In the genomic region with DNA sequence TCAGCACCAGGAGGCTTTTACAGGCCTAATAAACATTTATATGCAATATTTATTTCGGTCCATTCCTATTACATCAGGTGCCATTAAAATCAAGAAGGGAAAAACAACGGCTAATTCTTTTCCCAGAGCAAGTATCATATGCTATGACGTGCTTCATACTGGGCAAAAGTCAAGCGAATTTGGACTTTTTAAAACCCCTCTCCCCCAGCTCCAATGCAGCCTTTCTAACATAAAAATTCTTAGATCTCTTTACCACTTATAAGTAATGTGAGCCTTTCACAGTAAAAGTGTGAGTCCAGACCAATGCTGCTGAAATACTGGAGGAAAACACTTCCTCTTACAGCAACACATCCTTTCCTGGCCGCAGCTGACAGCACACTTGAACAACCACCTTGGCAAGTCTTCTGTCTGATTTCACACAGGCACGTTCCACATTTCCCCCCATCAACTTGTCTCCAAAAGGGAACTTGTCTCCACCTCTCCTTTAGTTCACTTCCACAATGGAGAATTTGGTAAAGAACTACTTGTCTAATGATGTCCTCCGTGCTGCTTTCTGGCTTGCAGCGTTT, we compare ENCODE assay signal across 25 mouse cellular contexts. TPM values are rescaled to one million over a fixed set of nuclear protein-coding genes. Genes with fewer than 3 reads are reported as not detected.
DNase-seq lines count a peak whose midpoint lies in the region; ATAC-seq lines count a peak whose summit lies in the region.
"Had no signal": no experiment of that assay in that cellular context is flagged by ENCODE, and none has a peak within 500 bp of the region (broad histone marks: within the 10 kb centered on the region; RNA-seq: fewer than 3 reads in every experiment).

No protein-coding gene starts in this region.

- peaks cover 28% of the 10 kb centered on the region for H3K4me1 ChIP-seq in limb, embryonic 12.5 days (replicated peaks)
- H3K4me1 ChIP-seq in limb, embryonic 10.5 days, result no peaks in the 10 kb centered on the region
- H3K4me1 ChIP-seq in limb, embryonic 15.5 days, result peaks cover 10% of the 10 kb centered on the region; the same call in 1 of the 2 replicates
- no peaks in the 10 kb centered on the region for H3K4me1 ChIP-seq in hindbrain, embryonic 10.5 days (replicated peaks)
- no peaks in the 10 kb centered on the region for H3K4me1 ChIP-seq in forebrain, embryonic 13.5 days
- H3K4me1 ChIP-seq: embryonic facial prominence, embryonic 15.5 days; forebrain, embryonic 10.5 days; forebrain, embryonic 15.5 days; hindbrain, embryonic 13.5 days had no signal

- H3K27me3 ChIP-seq in limb, embryonic 12.5 days, result no peaks in the 10 kb centered on the region
- no peaks in the 10 kb centered on the region for H3K27me3 ChIP-seq in limb, embryonic 10.5 days (ENCODE audit: low read depth, poor library complexity, severe bottlenecking)
- H3K27me3 ChIP-seq in limb, embryonic 15.5 days, result no peaks in the 10 kb centered on the region
- no peaks in the 10 kb centered on the region for H3K27me3 ChIP-seq in hindbrain, embryonic 10.5 days (ENCODE audit: insufficient read depth, poor library complexity, severe bottlenecking)
- no peaks in the 10 kb centered on the region for H3K27me3 ChIP-seq in forebrain, embryonic 13.5 days
- H3K27me3 ChIP-seq: embryonic facial prominence, embryonic 15.5 days; forebrain, embryonic 15.5 days; heart, embryonic 13.5 days; hindbrain, embryonic 13.5 days had no signal

- H3K4me2 ChIP-seq in limb, embryonic 12.5 days, result peak overlapping the region; percentile 15
- no peak overlapping the region for H3K4me2 ChIP-seq in limb, embryonic 15.5 days
- H3K4me2 ChIP-seq in forebrain, embryonic 13.5 days, result no peak overlapping the region
- H3K4me2 ChIP-seq: embryonic facial prominence, embryonic 15.5 days; forebrain, embryonic 15.5 days; heart, embryonic 13.5 days; hindbrain, embryonic 13.5 days had no signal

- H3K36me3 ChIP-seq in limb, embryonic 12.5 days, result no peaks in the 10 kb centered on the region
- no peaks in the 10 kb centered on the region for H3K36me3 ChIP-seq in limb, embryonic 10.5 days
- no peaks in the 10 kb centered on the region for H3K36me3 ChIP-seq in limb, embryonic 15.5 days
- H3K36me3 ChIP-seq in hindbrain, embryonic 10.5 days, result no peaks in the 10 kb centered on the region
- no peaks in the 10 kb centered on the region for H3K36me3 ChIP-seq in forebrain, embryonic 13.5 days (ENCODE audit: poor library complexity, severe bottlenecking)
- H3K36me3 ChIP-seq: embryonic facial prominence, embryonic 15.5 days; forebrain, embryonic 10.5 days; forebrain, embryonic 15.5 days; heart, embryonic 13.5 days; hindbrain, embryonic 13.5 days had no signal

- ATAC-seq in limb, embryonic 12.5 days (ENCODE audit: insufficient number of reproducible peaks, insufficient read depth, low FRiP score, low TSS enrichment, low read depth), result peak; percentile 82
- peak; percentile 82 for ATAC-seq in granulocyte monocyte progenitor cell, adult 5-6 weeks (replicated peaks; ENCODE audit: poor library complexity, severe bottlenecking)
- peak; percentile 73 for ATAC-seq in limb, embryonic 15.5 days (ENCODE audit: insufficient number of reproducible peaks, low FRiP score, low TSS enrichment, low read depth)
- ATAC-seq in forebrain, embryonic 13.5 days, result no peak
- ATAC-seq: forebrain, embryonic 15.5 days; hindbrain, postnatal 0 days had no signal

- 47% methylated on average over 8 of the region's 8 CpGs for WGBS in limb, embryonic 12.5 days
- WGBS in limb, embryonic 10.5 days, result 88% methylated on average over 8 of the region's 8 CpGs
- WGBS in limb, embryonic 15.5 days, result 32% methylated on average over 8 of the region's 8 CpGs
- WGBS in hindbrain, embryonic 10.5 days, result 89% methylated on average over 8 of the region's 8 CpGs
- WGBS in forebrain, embryonic 13.5 days, result 90% methylated on average over 8 of the region's 8 CpGs

- H3K27ac ChIP-seq in limb, embryonic 12.5 days, result peak overlapping the region; percentile 77
- H3K27ac ChIP-seq in limb, embryonic 10.5 days, result no peak overlapping the region
- H3K27ac ChIP-seq in limb, embryonic 15.5 days, result peak overlapping the region; percentile 71
- no peak overlapping the region for H3K27ac ChIP-seq in hindbrain, embryonic 10.5 days
- no peak overlapping the region for H3K27ac ChIP-seq in forebrain, embryonic 13.5 days
- H3K27ac ChIP-seq: embryonic facial prominence, embryonic 15.5 days; forebrain, embryonic 10.5 days; forebrain, embryonic 15.5 days; heart, embryonic 13.5 days; hindbrain, embryonic 13.5 days; hindbrain, postnatal 0 days had no signal

- H3K9ac ChIP-seq in limb, embryonic 12.5 days (replicated peaks), result no peak overlapping the region
- H3K9ac ChIP-seq in limb, embryonic 15.5 days, result no peak overlapping the region
- H3K9ac ChIP-seq in forebrain, embryonic 13.5 days, result no peak overlapping the region
- H3K9ac ChIP-seq: embryonic facial prominence, embryonic 15.5 days; forebrain, embryonic 15.5 days; heart, embryonic 13.5 days; hindbrain, embryonic 13.5 days had no signal

- H3K9me3 ChIP-seq in limb, embryonic 12.5 days, result no peaks in the 10 kb centered on the region
- H3K9me3 ChIP-seq in limb, embryonic 10.5 days (replicated peaks), result no peaks in the 10 kb centered on the region
- no peaks in the 10 kb centered on the region for H3K9me3 ChIP-seq in limb, embryonic 15.5 days
- H3K9me3 ChIP-seq in hindbrain, embryonic 10.5 days, result no peaks in the 10 kb centered on the region
- H3K9me3 ChIP-seq in forebrain, embryonic 13.5 days (replicated peaks), result no peaks in the 10 kb centered on the region
- H3K9me3 ChIP-seq: embryonic facial prominence, embryonic 15.5 days; forebrain, embryonic 10.5 days; forebrain, embryonic 15.5 days; heart, embryonic 13.5 days; hindbrain, embryonic 13.5 days had no signal

- no peak overlapping the region for H3K4me3 ChIP-seq in limb, embryonic 12.5 days (replicated peaks)
- no peak overlapping the region for H3K4me3 ChIP-seq in limb, embryonic 10.5 days
- H3K4me3 ChIP-seq in limb, embryonic 15.5 days, result no peak overlapping the region
- no peak overlapping the region for H3K4me3 ChIP-seq in hindbrain, embryonic 10.5 days
- no peak overlapping the region for H3K4me3 ChIP-seq in forebrain, embryonic 13.5 days
- H3K4me3 ChIP-seq: embryonic facial prominence, embryonic 15.5 days; erythroblast, embryonic 14.5 days; forebrain, embryonic 10.5 days; forebrain, embryonic 15.5 days; heart, embryonic 13.5 days; hindbrain, embryonic 13.5 days had no signal

- no peak for DNase-seq in limb, embryonic 10.5 days (ENCODE audit: low spot score)
- no peak for DNase-seq in hindbrain, embryonic 10.5 days (ENCODE audit: low spot score)
- DNase-seq: adrenal gland, adult 2 months; cerebellum, adult 11 months; cerebellum, adult 8-10 months; cerebellum, postnatal 14 days; gastrocnemius, postnatal 10 days; heart, postnatal 36 days had no signal

RNA-seq across cellular contexts. Expression of a gene that starts 44.4 kb away (rescaled TPM):
- polyA plus RNA-seq in limb, embryonic 12.5 days (2016; fragmentation: Nextera tagmentation; extraction: Ambion mirVana), result not detected in 2 replicates
- not detected in 2 replicates for polyA plus RNA-seq in limb, embryonic 10.5 days (2016; fragmentation: Nextera tagmentation; extraction: Ambion mirVana)
- not detected in 2 replicates for total RNA-seq in granulocyte monocyte progenitor cell, adult 5-6 weeks (2014; fragmentation: Nextera tagmentation)
- total RNA-seq in granulocyte monocyte progenitor cell, adult 5-6 weeks (2017), result not detected in 2 replicates
- not detected in 2 replicates for polyA plus RNA-seq in limb, embryonic 15.5 days (2015; fragmentation: Nextera tagmentation; extraction: Ambion mirVana)
- not detected in 2 replicates for polyA plus RNA-seq in hindbrain, embryonic 10.5 days (2016; fragmentation: Nextera tagmentation; extraction: Ambion mirVana)
- not detected in 2 replicates for polyA plus RNA-seq in forebrain, embryonic 13.5 days (2015; fragmentation: Nextera tagmentation; extraction: Ambion mirVana)
- total RNA-seq: adrenal gland, adult 2 months; ES-E14; gastrocnemius, postnatal 10 days; gastrocnemius, postnatal 4 days; heart, adult 8-10 months; heart, postnatal 36 days had no signal
- polyA plus RNA-seq: adrenal gland, adult 2 months; cortical plate, adult 2 months; erythroblast, embryonic 14.5 days; forebrain, embryonic 10.5 days; forebrain, embryonic 15.5 days; heart, embryonic 13.5 days; heart, postnatal 0 days; hindbrain, embryonic 13.5 days; hindbrain, postnatal 0 days; intestine, embryonic 14.5 days had no signal

Comparison
In these comparisons a context has a peak if more than half of its experiments do, and no peak if none do; other contexts are left out.
1. H3K27ac ChIP-seq: peak in limb, embryonic 12.5 days (single experiment) and limb, embryonic 15.5 days (single experiment); none in limb, embryonic 10.5 days (single experiment), hindbrain, embryonic 10.5 days (single experiment) and forebrain, embryonic 13.5 days (single experiment).